Mouse (Mus musculus) MEL (cell line): ENCODE data around the gene Rpl34.

Experiments used
- CTCF ChIP-seq, 3 experiments: IDR thresholded peaks in 2 of 3; conservative IDR thresholded peaks in 1 of 3; 2 replicates each; pipeline ENCODE4 v1.5.1; 2011 to 2012; ENCODE audit warnings: low read length in 3 of 3, low read depth in 2 of 3, mild to moderate bottlenecking in 2 of 3, improper control_type of control experiment in 1 of 3, inconsistent platforms in 1 of 3, mixed read lengths in 1 of 3, moderate library complexity in 1 of 3; ENCODE audit not compliant: control insufficient read depth in 1 of 3, insufficient read depth in 1 of 3, poor library complexity in 1 of 3, severe bottlenecking in 1 of 3
- JUND ChIP-seq: IDR thresholded peaks from 2 replicates; pipeline ENCODE4 v1.6.1; 2011; ENCODE audit warnings: low read depth, mild to moderate bottlenecking, improper control_type of control experiment, low read length
- MAX ChIP-seq: IDR thresholded peaks from 2 replicates; pipeline ENCODE4 v1.6.1; 2011; ENCODE audit warnings: low read length, improper control_type of control experiment
- POLR2A ChIP-seq, 2 experiments: IDR thresholded peaks; 2 replicates each; pipeline ENCODE4 v1.6.1; 2011 to 2012; ENCODE audit warnings: low read length in 2 of 2, mild to moderate bottlenecking in 2 of 2, control low read depth in 1 of 2, improper control_type of control experiment in 1 of 2, low read depth in 1 of 2, moderate library complexity in 1 of 2; ENCODE audit not compliant: control insufficient read depth in 1 of 2, insufficient read depth in 1 of 2, poor library complexity in 1 of 2
- RAD21 ChIP-seq: IDR thresholded peaks from 2 replicates; pipeline ENCODE4 v1.6.1; 2011; ENCODE audit warnings: mild to moderate bottlenecking, low read depth, low read length, improper control_type of control experiment
- RCOR1 ChIP-seq: IDR thresholded peaks from 2 replicates; pipeline ENCODE4 v1.6.1; 2012; ENCODE audit warnings: low read depth, mild to moderate bottlenecking, inconsistent platforms, low read length, improper control_type of control experiment
- TAL1 ChIP-seq: IDR thresholded peaks from 2 replicates; pipeline ENCODE4 v1.6.1; 2012; ENCODE audit warnings: mild to moderate bottlenecking, inconsistent platforms, low read length, moderate library complexity, mixed read lengths
- UBTF ChIP-seq: IDR thresholded peaks from 2 replicates; pipeline ENCODE4 v1.6.1; 2012; ENCODE audit warnings: low read depth, mild to moderate bottlenecking, inconsistent platforms, low read length, improper control_type of control experiment, moderate library complexity, borderline replicate concordance; ENCODE audit not compliant: insufficient read depth
- ZC3H11A ChIP-seq: IDR thresholded peaks from 2 replicates; pipeline ENCODE4 v1.6.1; 2012; ENCODE audit warnings: low read depth, mild to moderate bottlenecking, inconsistent platforms, low read length, improper control_type of control experiment
- ZNF384 ChIP-seq: IDR thresholded peaks from 2 replicates; pipeline ENCODE4 v1.6.1; 2012; ENCODE audit warnings: low read depth, mild to moderate bottlenecking, inconsistent platforms, low read length, improper control_type of control experiment

- TF ChIP-seq CTCF (IDR thresholded peaks at IDR 0.05 in 2 of 3, conservative IDR thresholded peaks at IDR 0.05 in 1 of 3; ENCODE audit: control insufficient read depth in 1 of 3, insufficient read depth in 1 of 3, low read depth in 2 of 3, low read length in 3 of 3, poor library complexity in 1 of 3, severe bottlenecking in 1 of 3): no peak
- TF ChIP-seq UBTF: no peak
- TF ChIP-seq ZC3H11A: no peak
- no peak for TF ChIP-seq TAL1
- no peak for TF ChIP-seq RCOR1
- TF ChIP-seq MAX: no peak
- no peak for TF ChIP-seq JUND
- TF ChIP-seq ZNF384: no peak
- TF ChIP-seq RAD21: no peak
- TF ChIP-seq POLR2A (IDR thresholded peaks at IDR 0.05; ENCODE audit: control insufficient read depth in 1 of 2, insufficient read depth in 1 of 2, low read depth in 1 of 2, low read length in 2 of 2, poor library complexity in 1 of 2): no peak
Measured at GRCm38 (mm10) chr3:130736758-130737157, 6.6 kb upstream of the Rpl34 start.
